Mouse (Mus musculus) E14TG2a.4 (cell line): Measurements from ENCODE around the gene Bpifb2.
A peak's percentile ranks its signal among the peaks of the same experiment; 100 is the strongest.

Experiments used
- H3K27me3 ChIP-seq: 2 replicates; pipeline ENCODE4 v1.6.1; 2014; ENCODE audit warnings: low read length, control low read depth; ENCODE audit not compliant: insufficient read depth
- H3K36me3 ChIP-seq: 2 replicates; pipeline ENCODE4 v1.6.1; 2014; ENCODE audit warnings: low read length, control low read depth; ENCODE audit not compliant: insufficient read depth
- H3K4me1 ChIP-seq: replicated peaks from 2 replicates; pipeline ENCODE4 v1.6.1; 2014; ENCODE audit warnings: low read depth, low read length, control low read depth
- H3K4me3 ChIP-seq: replicated peaks from 2 replicates; pipeline ENCODE4 v1.5.1; 2014; ENCODE audit warnings: mild to moderate bottlenecking, low read length
- H3K9me3 ChIP-seq: 2 replicates; pipeline ENCODE4 v1.6.1; 2014; ENCODE audit warnings: low read length, control low read depth
- CTCF ChIP-seq: conservative IDR thresholded peaks from 2 replicates; pipeline ENCODE4 v1.5.1; 2014; ENCODE audit warnings: low read length
- NANOG ChIP-seq: IDR thresholded peaks from 2 replicates; pipeline ENCODE4 v1.6.1; 2014; ENCODE audit warnings: borderline replicate concordance, low read length, mixed read lengths
- POU5F1 ChIP-seq: IDR thresholded peaks from 2 replicates; pipeline ENCODE4 v1.6.1; 2014; ENCODE audit warnings: low read length, borderline replicate concordance

Bpifb2 gene

DNA sequence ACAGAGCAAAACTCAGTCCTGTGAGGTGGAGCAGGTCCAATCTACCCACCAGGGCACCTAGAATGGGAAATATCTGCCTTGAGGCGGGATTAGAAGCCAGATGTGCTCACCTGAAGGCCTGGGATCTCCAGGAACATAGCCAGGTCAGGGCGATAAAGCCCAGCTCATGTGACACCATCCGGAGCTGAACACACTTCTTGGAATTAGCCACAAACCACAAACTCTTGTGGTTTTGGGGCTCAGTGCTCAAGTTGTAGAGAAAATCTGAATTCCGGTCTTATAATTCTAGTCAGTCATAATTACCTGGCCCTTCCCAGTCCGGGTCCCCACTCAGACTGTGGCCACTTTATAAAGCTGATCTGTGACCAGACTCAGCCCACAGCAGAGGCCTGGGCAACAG is 63.0 kb downstream of the Bpifb2 start, which contains the start of gene Bpifb4:
Bpifb4 (plus strand) TSS at position 370 of the 400 bp plus-strand sequence.
- H3K27me3 ChIP-seq = no peaks in the 10 kb centered on the region
- H3K4me3 ChIP-seq = no peak within 1 kb of the TSS
- no peaks in the 10 kb centered on the region for H3K9me3 ChIP-seq
- peaks cover 5% of the 10 kb centered on the region; the same call in 1 of the 2 replicates for H3K4me1 ChIP-seq
- TF ChIP-seq CTCF = no peak
- TF ChIP-seq POU5F1 = no peak
- TF ChIP-seq NANOG = no peak
- no peaks in the 10 kb centered on the region for H3K36me3 ChIP-seq

GRCm38 (mm10) chr2:153943537-153943936 is 68.7 kb downstream of the Bpifb2 start:
- H3K9me3 ChIP-seq = no peaks in the 10 kb centered on the region
- peak; percentile 74 for TF ChIP-seq CTCF
- TF ChIP-seq NANOG = no peak
- no peaks in the 10 kb centered on the region; the same call in 1 of the 2 replicates for H3K27me3 ChIP-seq
- no peaks in the 10 kb centered on the region for H3K36me3 ChIP-seq
- H3K4me1 ChIP-seq = peaks cover 3% of the 10 kb centered on the region; the same call in 1 of the 2 replicates
- no peak overlapping the region for H3K4me3 ChIP-seq

GRCm38 (mm10) chr2:153944567-153944966 is 69.7 kb downstream of the Bpifb2 start:
- no peak overlapping the region for H3K4me3 ChIP-seq
- H3K9me3 ChIP-seq = no peaks in the 10 kb centered on the region
- TF ChIP-seq CTCF = no peak
- TF ChIP-seq POU5F1 = no peak
- no peak for TF ChIP-seq NANOG
- no peaks in the 10 kb centered on the region; the same call in 1 of the 2 replicates for H3K27me3 ChIP-seq
- no peaks in the 10 kb centered on the region for H3K36me3 ChIP-seq
- peaks cover 3% of the 10 kb centered on the region; the same call in 1 of the 2 replicates for H3K4me1 ChIP-seq
